Mouse (Mus musculus): ENCODE results near the gene Tmem259. TPM values are rescaled to one million over a fixed set of nuclear protein-coding genes. Genes with fewer than 3 reads are reported as not detected.
A peak's percentile ranks its signal among the peaks of the same experiment; 100 is the strongest.

The Tmem259 gene
- polyA plus RNA-seq, 1 experiment, result 262 TPM

GRCm38 (mm10) chr10:80016511-80016910 is 32.4 kb upstream of the Tmem259 start, which contains the start of gene Arhgap45:
Gene Arhgap45, plus strand, starts transcription at chr10:80016653.
- 67% methylated on average over 11 of the region's 11 CpGs for WGBS
- H3K27ac ChIP-seq (ENCODE audit: insufficient read depth, low read depth, low read length), result no peak within 1 kb of the TSS
- H3K36me3 ChIP-seq (ENCODE audit: control insufficient read depth, insufficient read depth, low read length), result no peaks in the 10 kb centered on the region
- no peaks in the 10 kb centered on the region for H3K27me3 ChIP-seq (replicated peaks; ENCODE audit: control insufficient read depth, insufficient read depth, low read length)
- H3K4me1 ChIP-seq (ENCODE audit: control insufficient read depth, insufficient read depth, low read length), result no peaks in the 10 kb centered on the region
- peak; percentile 38 for DNase-seq
- no peak for TF ChIP-seq CTCF (conservative IDR thresholded peaks at IDR 0.05; ENCODE audit: insufficient read depth, insufficient read length, low read depth, low read length)
- TF ChIP-seq POLR2A (IDR thresholded peaks at IDR 0.05; ENCODE audit: low read depth, low read length), result no peak
- peak within 1 kb of the TSS; percentile 24; the same call in 1 of the 2 replicates for H3K4me3 ChIP-seq (ENCODE audit: insufficient read depth, low read depth, low read length)

GRCm38 (mm10) chr10:80015583-80015982 is 31.5 kb upstream of the Tmem259 start:
- no peaks in the 10 kb centered on the region for H3K4me1 ChIP-seq (ENCODE audit: control insufficient read depth, insufficient read depth, low read length)
- 79% methylated on average over 10 of the region's 10 CpGs for WGBS
- DNase-seq, result no peak
- H3K27ac ChIP-seq (ENCODE audit: insufficient read depth, low read depth, low read length), result no peak overlapping the region
- TF ChIP-seq POLR2A (IDR thresholded peaks at IDR 0.05; ENCODE audit: low read depth, low read length), result no peak
- no peak for TF ChIP-seq CTCF (conservative IDR thresholded peaks at IDR 0.05; ENCODE audit: insufficient read depth, insufficient read length, low read depth, low read length)
- H3K36me3 ChIP-seq (ENCODE audit: control insufficient read depth, insufficient read depth, low read length), result no peaks in the 10 kb centered on the region
- H3K4me3 ChIP-seq (ENCODE audit: insufficient read depth, low read depth, low read length), result no peak overlapping the region
- H3K27me3 ChIP-seq (replicated peaks; ENCODE audit: control insufficient read depth, insufficient read depth, low read length), result no peaks in the 10 kb centered on the region

GRCm38 (mm10) chr10:80014484-80015290 is 30.6 kb upstream of the Tmem259 start:
- H3K36me3 ChIP-seq (ENCODE audit: control insufficient read depth, insufficient read depth, low read length), result no peaks in the 10 kb centered on the region
- 49% methylated on average over 28 of the region's 28 CpGs for WGBS
- TF ChIP-seq POLR2A (IDR thresholded peaks at IDR 0.05; ENCODE audit: low read depth, low read length) (no peak), CTCF (conservative IDR thresholded peaks at IDR 0.05; ENCODE audit: insufficient read depth, insufficient read length, low read depth, low read length) (no peak)

GRCm38 (mm10) chr10:80013609-80014008 is 29.5 kb upstream of the Tmem259 start:
- Histone ChIP-seq H3K27ac (ENCODE audit: insufficient read depth, low read depth, low read length) (no peak overlapping the region), H3K36me3 (ENCODE audit: control insufficient read depth, insufficient read depth, low read length) (no peaks in the 10 kb centered on the region), H3K4me1 (ENCODE audit: control insufficient read depth, insufficient read depth, low read length) (no peaks in the 10 kb centered on the region), H3K27me3 (replicated peaks; ENCODE audit: control insufficient read depth, insufficient read depth, low read length) (no peaks in the 10 kb centered on the region), H3K4me3 (ENCODE audit: insufficient read depth, low read depth, low read length) (no peak overlapping the region)
- WGBS, result 70% methylated on average over 25 of the region's 25 CpGs
- TF ChIP-seq POLR2A (IDR thresholded peaks at IDR 0.05; ENCODE audit: low read depth, low read length) (no peak), CTCF (conservative IDR thresholded peaks at IDR 0.05; ENCODE audit: insufficient read depth, insufficient read length, low read depth, low read length) (no peak)
- DNase-seq, result no peak

More at GRCm38 (mm10) chr10:80014484-80015290, 30.6 kb upstream of the Tmem259 start:
- no peak overlapping the region for H3K4me3 ChIP-seq (ENCODE audit: insufficient read depth, low read depth, low read length)
- DNase-seq, result no peak
- no peak overlapping the region for H3K27ac ChIP-seq (ENCODE audit: insufficient read depth, low read depth, low read length)
- no peaks in the 10 kb centered on the region for H3K4me1 ChIP-seq (ENCODE audit: control insufficient read depth, insufficient read depth, low read length)
- H3K27me3 ChIP-seq (replicated peaks; ENCODE audit: control insufficient read depth, insufficient read depth, low read length), result no peaks in the 10 kb centered on the region

- H3K27ac ChIP-seq (ENCODE audit: insufficient read depth, low read depth, low read length), result no peak overlapping the region
- no peaks in the 10 kb centered on the region for H3K4me1 ChIP-seq (ENCODE audit: control insufficient read depth, insufficient read depth, low read length)
- no peak overlapping the region for H3K4me3 ChIP-seq (ENCODE audit: insufficient read depth, low read depth, low read length)
- TF ChIP-seq POLR2A (IDR thresholded peaks at IDR 0.05; ENCODE audit: low read depth, low read length) (no peak), CTCF (conservative IDR thresholded peaks at IDR 0.05; ENCODE audit: insufficient read depth, insufficient read length, low read depth, low read length) (no peak)
- no peaks in the 10 kb centered on the region for H3K36me3 ChIP-seq (ENCODE audit: control insufficient read depth, insufficient read depth, low read length)
- no peak for DNase-seq
- H3K27me3 ChIP-seq (replicated peaks; ENCODE audit: control insufficient read depth, insufficient read depth, low read length), result no peaks in the 10 kb centered on the region
- 91% methylated on average over 6 of the region's 6 CpGs for WGBS
These were observed 27.6 kb upstream of the Tmem259 start for GRCm38 (mm10) chr10:80011740-80012139.

- no peak for TF ChIP-seq CTCF (conservative IDR thresholded peaks at IDR 0.05; ENCODE audit: insufficient read depth, insufficient read length, low read depth, low read length)
- TF ChIP-seq POLR2A (IDR thresholded peaks at IDR 0.05; ENCODE audit: low read depth, low read length), result no peak
- WGBS, result 84% methylated on average over 8 of the region's 8 CpGs
- Histone ChIP-seq H3K36me3 (ENCODE audit: control insufficient read depth, insufficient read depth, low read length) (no peaks in the 10 kb centered on the region), H3K4me3 (ENCODE audit: insufficient read depth, low read depth, low read length) (no peak overlapping the region), H3K4me1 (ENCODE audit: control insufficient read depth, insufficient read depth, low read length) (no peaks in the 10 kb centered on the region), H3K27ac (ENCODE audit: insufficient read depth, low read depth, low read length) (no peak overlapping the region), H3K27me3 (replicated peaks; ENCODE audit: control insufficient read depth, insufficient read depth, low read length) (no peaks in the 10 kb centered on the region)
- DNase-seq, result no peak
These were observed 20.1 kb upstream of the Tmem259 start for GRCm38 (mm10) chr10:80004233-80004705.
